Mouse (Mus musculus): ENCODE measurements around the gene Rbp1. TPM values are rescaled to one million over a fixed set of nuclear protein-coding genes. Genes with fewer than 3 reads are reported as not detected.
A peak's percentile ranks its signal among the peaks of the same experiment; 100 is the strongest.

The Rbp1 gene
- total RNA-seq, 2 experiments from 2014 or later: 0.99 to 3.6 TPM

GRCm38 (mm10) chr9:98487273-98487672 is 64.5 kb downstream of the Rbp1 start:
- ATAC-seq (replicated peaks; ENCODE audit: low FRiP score, low TSS enrichment, poor library complexity, severe bottlenecking): no peak

- peak; percentile 97 for ATAC-seq (replicated peaks; ENCODE audit: low FRiP score, low TSS enrichment, poor library complexity, severe bottlenecking)
Observed at GRCm38 (mm10) chr9:98489532-98489931, 66.8 kb downstream of the Rbp1 start.

- ATAC-seq (replicated peaks; ENCODE audit: low FRiP score, low TSS enrichment, poor library complexity, severe bottlenecking): no peak
Observed at GRCm38 (mm10) chr9:98490128-98490527, 67.4 kb downstream of the Rbp1 start.

- ATAC-seq (replicated peaks; ENCODE audit: low FRiP score, low TSS enrichment, poor library complexity, severe bottlenecking): no peak
Observed at GRCm38 (mm10) chr9:98491071-98491470, 68.3 kb downstream of the Rbp1 start.

- ATAC-seq (replicated peaks; ENCODE audit: low FRiP score, low TSS enrichment, poor library complexity, severe bottlenecking): 0 out of 2 replicates have a peak, but pooled peaks have one; percentile 4
Observed at GRCm38 (mm10) chr9:98492212-98492611, 69.5 kb downstream of the Rbp1 start.

- no peak for ATAC-seq (replicated peaks; ENCODE audit: low FRiP score, low TSS enrichment, poor library complexity, severe bottlenecking)
Observed at GRCm38 (mm10) chr9:98492821-98493220, 70.1 kb downstream of the Rbp1 start.

Other genes with a start within 250 kb of the Rbp1 start
- gene Nmnat3, start 135.5 kb upstream of the Rbp1 start, total RNA-seq (2014; fragmentation: Nextera tagmentation): 36.1 and 45.5 TPM in 2 replicates
- gene Nmnat3, start 135.5 kb upstream of the Rbp1 start, total RNA-seq (2017): 34.0 and 35.5 TPM in 2 replicates
- not detected in 2 replicates for gene Rbp2, start 63.2 kb downstream of the Rbp1 start, total RNA-seq (2014; fragmentation: Nextera tagmentation)
- not detected in 2 replicates for gene Rbp2, start 63.2 kb downstream of the Rbp1 start, total RNA-seq (2017)
- 87.0 and 105 TPM in 2 replicates for gene Copb2, start 140.8 kb downstream of the Rbp1 start, total RNA-seq (2014; fragmentation: Nextera tagmentation)
- gene Copb2, start 140.8 kb downstream of the Rbp1 start, total RNA-seq (2017): 190 and 200 TPM in 2 replicates
- 60.0 and 61.5 TPM in 2 replicates for gene Mrps22, start 178.7 kb downstream of the Rbp1 start, total RNA-seq (2014; fragmentation: Nextera tagmentation)
- gene Mrps22, start 178.7 kb downstream of the Rbp1 start, total RNA-seq (2017): 133 and 170 TPM in 2 replicates